Mouse (Mus musculus) erythroblast, embryonic 14.5 days (primary cell): ENCODE measurements around the gene Rita1. TPM values are rescaled to one million over a fixed set of nuclear protein-coding genes. Genes with fewer than 3 reads are reported as not detected.

Source experiments
- H3K27me3 ChIP-seq: 2 replicates; pipeline ENCODE4 v1.6.1; 2012; ENCODE audit warnings: inconsistent platforms; ENCODE audit not compliant: control insufficient read depth
- H3K36me3 ChIP-seq: 2 replicates; pipeline ENCODE4 v1.6.1; 2012; ENCODE audit warnings: mild to moderate bottlenecking, inconsistent platforms; ENCODE audit not compliant: control insufficient read depth
- H3K4me1 ChIP-seq: 2 replicates; pipeline ENCODE4 v1.6.1; 2012; ENCODE audit warnings: inconsistent platforms; ENCODE audit not compliant: control insufficient read depth
- H3K4me3 ChIP-seq: replicated peaks from 2 replicates; pipeline ENCODE3; 2012; ENCODE audit warnings: moderate library complexity, mild to moderate bottlenecking, inconsistent platforms
- H3K9me3 ChIP-seq: 2 replicates; pipeline ENCODE4 v1.6.1; 2012; ENCODE audit warnings: low read length, inconsistent platforms, mixed read lengths; ENCODE audit not compliant: control insufficient read depth
- GATA1 ChIP-seq: IDR thresholded peaks from 2 replicates; pipeline ENCODE4 v1.6.1; 2012; ENCODE audit warnings: low read length, inconsistent platforms, mixed read lengths
- TAL1 ChIP-seq: IDR thresholded peaks from 3 replicates; pipeline ENCODE4 v1.6.1; 2012; ENCODE audit warnings: low read length, inconsistent platforms, mixed read lengths
- polyA plus RNA-seq: library from polyadenylated mRNA; stranded (reverse); fragments of >175 nt; gene quantifications from 2 replicates; pipeline ENCODE4 v1.2.3, GENCODE M21; 2012

Gene Rita1
- polyA plus RNA-seq, 1 experiment, result 1.5 TPM

- H3K9me3 ChIP-seq, result peaks cover 11% of the 10 kb centered on the region
- H3K36me3 ChIP-seq, result peaks cover 14% of the 10 kb centered on the region
- no peak overlapping the region for H3K4me3 ChIP-seq
- no peak for TF ChIP-seq TAL1
- no peak for TF ChIP-seq GATA1
- peaks cover 8% of the 10 kb centered on the region; the same call in 1 of the 2 replicates for H3K4me1 ChIP-seq
- H3K27me3 ChIP-seq, result peaks cover 43% of the 10 kb centered on the region
Measured at GRCm38 (mm10) chr5:120631892-120632291, 19.5 kb upstream of the Rita1 start.

- H3K4me3 ChIP-seq, result no peak overlapping the region
- TF ChIP-seq GATA1 (no peak), TAL1 (no peak)
- H3K27me3 ChIP-seq, result peaks cover 43% of the 10 kb centered on the region
Measured at GRCm38 (mm10) chr5:120631128-120631527, 18.7 kb upstream of the Rita1 start.

GRCm38 (mm10) chr5:120628624-120629023 is 16.2 kb upstream of the Rita1 start:
- Histone ChIP-seq H3K4me3 (no peak overlapping the region), H3K36me3 (peaks cover 47% of the 10 kb centered on the region), H3K4me1 (peaks cover 8% of the 10 kb centered on the region), H3K9me3 (peaks cover 11% of the 10 kb centered on the region), H3K27me3 (peaks cover 31% of the 10 kb centered on the region)
- TF ChIP-seq TAL1 (no peak), GATA1 (no peak)

More at GRCm38 (mm10) chr5:120631128-120631527, 18.7 kb upstream of the Rita1 start:
- Histone ChIP-seq H3K36me3 (peaks cover 22% of the 10 kb centered on the region), H3K4me1 (peaks cover 8% of the 10 kb centered on the region), H3K9me3 (peaks cover 11% of the 10 kb centered on the region)

- TF ChIP-seq TAL1 (no peak), GATA1 (no peak)
- Histone ChIP-seq H3K36me3 (peaks cover 56% of the 10 kb centered on the region), H3K4me1 (peaks cover 8% of the 10 kb centered on the region), H3K27me3 (peaks cover 31% of the 10 kb centered on the region), H3K4me3 (no peak overlapping the region), H3K9me3 (peaks cover 11% of the 10 kb centered on the region)
Measured at GRCm38 (mm10) chr5:120627515-120628300, 15.3 kb upstream of the Rita1 start.

GRCm38 (mm10) chr5:120626399-120626798 is 14.0 kb upstream of the Rita1 start:
- peaks cover 21% of the 10 kb centered on the region for H3K27me3 ChIP-seq
- H3K9me3 ChIP-seq, result peaks cover 3% of the 10 kb centered on the region
- peaks cover 8% of the 10 kb centered on the region for H3K4me1 ChIP-seq
- H3K4me3 ChIP-seq, result no peak overlapping the region
- TF ChIP-seq GATA1 (no peak), TAL1 (no peak)
- H3K36me3 ChIP-seq, result peaks cover 69% of the 10 kb centered on the region

- H3K4me3 ChIP-seq, result no peak overlapping the region
- peaks cover 2% of the 10 kb centered on the region for H3K27me3 ChIP-seq
- no peak for TF ChIP-seq TAL1
- no peak for TF ChIP-seq GATA1
- H3K36me3 ChIP-seq, result peaks cover 89% of the 10 kb centered on the region
- peaks cover 8% of the 10 kb centered on the region for H3K4me1 ChIP-seq
- no peaks in the 10 kb centered on the region for H3K9me3 ChIP-seq
Measured at GRCm38 (mm10) chr5:120624427-120624826, 12.0 kb upstream of the Rita1 start.

GRCm38 (mm10) chr5:120622198-120622851 is 9.9 kb upstream of the Rita1 start:
- Histone ChIP-seq H3K4me3 (no peak overlapping the region), H3K9me3 (no peaks in the 10 kb centered on the region), H3K36me3 (peaks cover 99% of the 10 kb centered on the region), H3K4me1 (no peaks in the 10 kb centered on the region; the same call in 1 of the 2 replicates), H3K27me3 (no peaks in the 10 kb centered on the region)
- TF ChIP-seq TAL1, result no peak
- TF ChIP-seq GATA1, result no peak

- TF ChIP-seq TAL1 (no peak), GATA1 (no peak)
- no peak overlapping the region for H3K4me3 ChIP-seq
- peaks cover 3% of the 10 kb centered on the region for H3K4me1 ChIP-seq
- peaks cover 99% of the 10 kb centered on the region for H3K36me3 ChIP-seq
- H3K9me3 ChIP-seq, result no peaks in the 10 kb centered on the region
- no peaks in the 10 kb centered on the region for H3K27me3 ChIP-seq
Measured at GRCm38 (mm10) chr5:120621846-120622197, 9.4 kb upstream of the Rita1 start.

- H3K4me3 ChIP-seq, result no peak overlapping the region
- H3K27me3 ChIP-seq, result no peaks in the 10 kb centered on the region
- peaks cover 99% of the 10 kb centered on the region for H3K36me3 ChIP-seq
- peaks cover under 1% of the 10 kb centered on the region for H3K9me3 ChIP-seq
- H3K4me1 ChIP-seq, result peaks cover 4% of the 10 kb centered on the region
- no peak for TF ChIP-seq GATA1
- TF ChIP-seq TAL1, result no peak
Measured at GRCm38 (mm10) chr5:120621078-120621765, 8.8 kb upstream of the Rita1 start.
